Mouse (Mus musculus) embryonic stem cell, embryonic (primary cell): ENCODE measurements at regions not wholly inside any gene's neighbourhood (a gene's known extent, or its start where the extent isn't known, plus 50 kb on each side); places are given as distances from the start of the nearest gene placed in this dataset.
"Not testable (repeated sequence)": the region's sequence is repeated elsewhere in the genome, so short reads cannot be mapped to it uniquely, and the experiment has no call there.

Source experiments
- CTCF ChIA-PET, 4 experiments: fragments of 300-600 bp in 2 of 4; fragments of 350-600 bp in 2 of 4; sonication (Branson Sonifier 250); formaldehyde crosslinking; loops; one replicate each; lab custom pipeline; 2022; ENCODE audit warnings: inconsistent platforms in 2 of 4; lab: Charles Lee
- POLR2A ChIA-PET, 4 experiments: fragments of 300-600 bp in 2 of 4; fragments of 350-600 bp in 2 of 4; sonication (Branson Sonifier 250); formaldehyde crosslinking; loops; one replicate each; lab custom pipeline; 2022; ENCODE audit warnings: antibody characterized with exemption in 4 of 4, inconsistent platforms in 1 of 4; lab: Charles Lee

DNA sequence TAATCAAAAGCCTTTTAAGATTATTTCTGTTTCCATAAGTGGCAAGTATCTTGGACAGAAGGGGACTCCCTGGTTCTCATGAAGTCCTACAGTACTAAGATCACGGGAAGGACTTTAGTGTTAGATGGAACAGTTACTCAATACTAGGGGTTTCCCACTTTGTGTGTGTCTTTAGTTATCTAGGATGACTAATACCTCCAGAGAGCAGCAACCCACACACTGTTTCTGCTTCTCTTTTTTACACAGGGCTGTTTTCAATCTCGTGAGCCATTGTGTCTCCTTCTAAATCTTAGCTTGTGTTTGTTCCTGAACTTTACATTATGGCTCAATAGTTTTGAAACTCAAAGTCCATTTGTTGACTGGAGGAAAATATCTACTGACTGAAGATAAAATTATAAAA lies 496.5 kb upstream of the Impg1 start:
- POLR2A ChIA-PET, result no interaction called here
- CTCF ChIA-PET, result no interaction called here

DNA sequence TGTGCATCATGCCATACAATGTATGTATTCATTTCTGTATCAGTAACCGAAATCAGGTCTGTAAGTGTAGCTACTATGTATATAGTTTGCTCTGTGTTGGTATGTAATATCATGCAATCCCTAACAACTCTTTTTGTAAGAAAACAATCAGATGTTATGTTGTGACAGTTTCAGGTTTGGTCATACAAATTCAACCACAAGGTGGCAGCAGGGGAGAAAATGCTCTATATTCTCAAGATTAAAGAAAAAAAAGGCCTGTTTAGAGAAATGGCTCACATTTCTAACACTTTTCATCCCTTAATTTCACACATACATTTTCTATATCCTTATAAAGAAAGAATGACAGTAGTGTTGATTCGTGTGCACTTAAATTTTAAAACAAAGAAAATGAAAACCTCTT lies 477.7 kb upstream of the Impg1 start:
- CTCF ChIA-PET, result no interaction called here
- POLR2A ChIA-PET, result no interaction called here

DNA sequence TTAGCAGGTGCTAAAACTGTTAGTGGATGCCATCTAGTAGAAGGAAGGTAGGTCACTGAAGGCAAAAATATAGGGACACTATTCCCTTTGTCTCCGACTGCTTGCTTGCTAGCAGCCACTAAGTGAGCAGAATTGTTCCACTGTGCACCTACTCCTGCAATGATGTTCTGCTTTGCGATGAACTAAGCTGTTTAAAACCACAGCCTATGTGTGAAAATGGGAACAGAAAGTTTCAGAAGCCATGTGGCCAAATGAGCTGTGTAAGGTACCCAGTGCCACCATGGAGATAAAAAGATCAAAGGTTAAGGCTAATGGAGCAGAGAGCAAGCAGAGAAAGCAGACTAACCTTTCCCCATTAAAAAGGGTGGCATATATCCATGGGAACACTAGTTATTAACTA lies 476.1 kb upstream of the Impg1 start:
- POLR2A ChIA-PET, result no interaction called here
- CTCF ChIA-PET, result interaction anchor here in 1 of 4 experiments (0.9 kb wide), 1 partner anchor 8 kb away, joined by 3 read pairs; no protein-coding TSS in a partner anchor

DNA sequence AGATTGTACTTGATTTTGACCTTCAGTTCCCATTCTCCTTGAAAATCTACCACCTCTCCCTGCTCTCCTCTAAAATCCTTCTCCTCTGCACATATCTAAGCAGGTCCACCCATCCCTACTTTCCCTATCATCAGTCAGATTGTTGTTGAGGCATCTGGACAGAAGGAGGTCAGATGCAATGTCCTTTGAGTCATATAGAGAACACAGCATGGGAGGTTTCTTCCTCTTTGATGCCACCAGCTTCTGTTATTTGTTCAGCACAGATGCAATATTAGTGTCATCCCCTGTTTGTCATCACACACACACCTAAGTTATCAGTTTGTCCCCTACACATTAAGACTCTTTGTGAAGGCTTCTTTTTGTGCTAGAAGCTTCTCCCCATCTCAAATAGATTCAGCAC lies 473.0 kb upstream of the Impg1 start:
- ChIA-PET POLR2A (no interaction called here), CTCF (no interaction called here)

DNA sequence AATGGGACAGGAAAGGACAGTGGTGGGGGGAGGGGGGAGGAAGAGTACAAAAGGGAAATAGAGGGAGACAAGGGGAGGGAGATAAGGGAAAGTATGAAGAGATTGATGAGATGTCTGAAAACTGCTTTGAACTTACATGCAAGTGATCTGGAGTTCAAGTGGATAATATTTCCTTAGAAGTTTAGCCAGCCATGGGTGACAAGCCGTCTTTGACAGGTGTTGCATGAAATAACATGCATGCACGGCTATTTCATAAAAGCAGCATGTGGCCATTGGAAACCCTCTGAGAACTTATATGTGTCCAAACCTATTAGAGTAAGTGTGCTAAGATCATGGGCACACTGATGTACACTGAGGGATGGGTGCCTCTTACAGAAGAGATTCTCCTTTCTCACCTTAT lies 465.3 kb upstream of the Impg1 start:
- ChIA-PET CTCF (no interaction called here), POLR2A (no interaction called here)

DNA sequence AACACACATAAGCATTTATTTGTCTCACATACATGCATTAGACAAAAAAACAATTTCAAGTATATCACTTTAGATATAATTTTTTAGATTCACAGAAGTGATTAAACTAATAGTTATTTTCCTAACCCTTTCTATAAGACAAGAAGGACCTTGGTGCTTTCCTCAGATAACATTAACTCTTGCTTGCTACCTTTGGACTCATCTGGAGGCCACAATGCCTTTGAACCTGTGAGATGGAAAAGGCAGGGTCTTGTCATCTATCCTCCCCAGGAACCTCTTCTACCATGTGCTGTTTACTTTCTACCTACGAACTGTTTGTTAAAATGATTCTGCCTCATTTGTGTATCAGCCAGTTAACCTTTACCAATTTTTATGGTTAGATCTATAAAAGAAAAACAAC lies 455.0 kb upstream of the Impg1 start:
- ChIA-PET POLR2A (no interaction called here), CTCF (no interaction called here)

DNA sequence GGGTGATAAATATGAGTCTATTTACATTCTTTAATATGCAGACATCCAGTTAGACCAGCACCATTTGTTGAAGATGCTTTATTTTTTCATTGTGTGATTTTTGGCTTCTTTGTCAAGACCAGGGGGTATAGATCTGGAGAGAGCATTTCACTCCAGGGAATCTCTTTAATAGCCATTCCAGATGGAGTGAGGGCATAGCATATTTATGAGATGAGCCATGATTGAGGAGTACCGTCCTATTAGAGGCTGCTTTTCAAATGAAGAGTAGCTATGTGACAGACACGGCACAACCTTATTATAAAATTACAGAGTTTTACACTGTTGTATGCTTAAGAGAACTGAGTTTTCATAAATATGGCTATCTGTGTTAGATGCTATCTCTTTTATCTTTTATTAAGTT lies 448.6 kb upstream of the Impg1 start:
- POLR2A ChIA-PET, result no interaction called here

DNA sequence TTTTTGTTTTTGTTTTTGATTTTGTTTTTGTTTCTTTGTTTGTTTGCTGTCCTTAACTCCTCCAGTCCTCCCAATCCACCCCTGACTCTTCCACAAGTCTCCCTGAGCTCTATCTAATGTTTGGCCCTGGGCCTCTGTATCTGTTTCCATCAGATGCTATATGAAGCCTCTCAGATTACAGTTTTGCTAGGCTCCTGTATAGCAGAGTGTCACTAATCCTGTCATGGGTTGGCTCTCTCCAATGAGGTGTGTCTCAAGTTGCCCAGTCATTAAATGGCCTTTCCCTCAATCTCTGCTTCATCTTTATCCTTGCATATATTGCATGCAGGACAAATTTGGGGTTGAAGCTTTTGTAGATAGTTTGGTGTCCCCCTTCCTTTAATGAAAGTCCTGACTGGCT lies 446.9 kb upstream of the Impg1 start:
- ChIA-PET CTCF (no interaction called here), POLR2A (no interaction called here)

More for the DNA sequence above, 448.6 kb upstream of the Impg1 start:
- CTCF ChIA-PET, result no interaction called here

DNA sequence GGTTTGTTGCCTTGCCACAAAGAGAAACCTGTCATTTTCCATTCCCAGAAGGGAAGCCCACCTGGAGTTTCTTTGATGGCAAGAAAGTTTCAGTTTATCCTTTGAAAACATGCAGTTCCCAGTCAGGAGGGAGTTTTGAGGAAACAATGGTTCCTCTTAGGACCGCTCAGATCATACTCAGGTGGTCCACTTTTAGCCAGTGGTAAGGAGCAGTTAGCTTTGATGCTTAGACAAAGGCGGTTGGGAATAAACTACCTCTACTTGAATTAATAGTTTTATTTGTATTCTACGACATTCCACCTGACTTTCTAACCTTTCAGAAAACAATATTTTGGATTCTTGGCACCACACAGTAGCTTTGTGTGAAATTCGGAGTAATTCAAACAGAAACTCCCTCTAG lies 401.5 kb upstream of the Impg1 start:
- CTCF ChIA-PET, result no interaction called here

DNA sequence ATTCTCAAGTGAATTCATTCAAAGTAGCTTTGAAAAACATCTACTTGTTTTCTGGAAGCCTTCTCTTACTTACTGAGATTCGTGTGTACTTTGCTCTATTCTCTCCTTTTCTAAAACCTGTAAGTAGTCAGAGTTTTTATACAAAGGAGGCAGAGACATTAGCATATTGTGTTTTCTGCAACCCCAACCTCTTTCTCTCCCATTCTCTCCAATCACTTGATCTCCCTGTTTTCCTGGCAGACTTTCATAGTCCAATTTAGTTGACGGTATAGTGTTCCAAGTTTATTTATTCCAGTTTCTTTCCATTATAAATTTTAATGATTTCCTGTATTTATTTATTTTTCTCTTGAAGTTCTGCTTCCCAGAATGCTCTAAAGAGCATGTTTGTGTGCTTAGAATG lies 393.7 kb upstream of the Impg1 start:
- CTCF ChIA-PET, result no interaction called here
- POLR2A ChIA-PET, result no interaction called here

More for the DNA sequence above, 401.5 kb upstream of the Impg1 start:
- POLR2A ChIA-PET, result no interaction called here

DNA sequence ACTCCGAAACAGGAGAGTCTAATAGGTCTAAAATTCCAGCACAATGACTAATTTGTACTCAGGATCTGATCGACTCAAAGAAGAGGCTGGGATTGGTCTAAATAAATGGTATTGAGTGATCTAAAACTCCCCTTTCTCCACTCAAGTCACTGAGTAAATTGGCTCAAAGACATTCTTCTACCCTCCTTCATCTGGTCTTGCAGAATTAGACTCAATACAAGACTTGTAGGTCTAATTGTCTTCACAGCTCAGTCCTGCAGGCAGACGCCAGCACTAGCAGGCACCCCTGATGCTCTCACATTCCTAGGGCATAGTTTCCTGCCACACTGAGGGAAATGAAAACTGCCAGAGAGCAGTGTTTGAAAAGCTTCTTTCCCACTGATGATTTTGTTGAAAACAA lies 382.9 kb upstream of the Impg1 start:
- POLR2A ChIA-PET, result no interaction called here
- CTCF ChIA-PET, result no interaction called here

DNA sequence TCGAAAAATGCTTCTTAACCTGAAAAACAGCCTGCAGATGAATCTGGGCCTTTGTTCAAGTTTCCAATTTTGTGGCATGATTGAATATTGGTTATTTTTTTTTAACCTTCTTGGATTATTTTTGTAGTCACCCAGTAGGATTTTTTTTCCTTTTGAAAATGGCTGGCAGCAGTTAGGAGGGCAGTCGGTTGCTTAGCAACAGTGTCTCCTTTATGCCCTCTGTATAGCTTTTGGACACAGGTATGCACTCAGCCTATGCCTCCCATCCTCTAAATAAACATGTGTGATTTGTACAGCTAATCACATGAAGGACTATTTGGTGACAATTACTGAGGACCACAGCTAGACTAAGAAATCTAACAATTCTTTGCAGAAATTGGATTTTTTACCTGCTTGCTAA lies 367.5 kb upstream of the Impg1 start:
- ChIA-PET POLR2A (no interaction called here), CTCF (no interaction called here)

DNA sequence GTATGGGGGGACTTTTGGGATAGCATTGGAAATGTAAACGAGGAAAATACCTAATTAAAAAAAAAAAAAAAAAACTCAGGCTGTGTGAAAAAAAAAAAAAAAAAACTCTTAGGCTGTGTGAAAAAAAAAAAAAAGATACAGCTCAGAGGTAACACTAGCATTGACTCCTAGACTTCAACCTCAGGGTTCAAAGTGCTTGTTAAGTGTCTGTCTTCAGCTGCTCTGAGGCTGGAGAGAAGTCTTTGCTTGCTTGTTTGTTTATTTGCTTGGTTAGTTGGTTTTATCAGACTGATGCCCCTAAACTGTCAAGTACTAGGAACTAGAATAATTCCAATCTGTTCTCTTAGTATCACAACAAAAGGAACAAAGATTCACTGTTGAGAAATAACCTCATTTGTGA lies 360.1 kb upstream of the Impg1 start:
- POLR2A ChIA-PET, result no interaction called here
- CTCF ChIA-PET, result no interaction called here

DNA sequence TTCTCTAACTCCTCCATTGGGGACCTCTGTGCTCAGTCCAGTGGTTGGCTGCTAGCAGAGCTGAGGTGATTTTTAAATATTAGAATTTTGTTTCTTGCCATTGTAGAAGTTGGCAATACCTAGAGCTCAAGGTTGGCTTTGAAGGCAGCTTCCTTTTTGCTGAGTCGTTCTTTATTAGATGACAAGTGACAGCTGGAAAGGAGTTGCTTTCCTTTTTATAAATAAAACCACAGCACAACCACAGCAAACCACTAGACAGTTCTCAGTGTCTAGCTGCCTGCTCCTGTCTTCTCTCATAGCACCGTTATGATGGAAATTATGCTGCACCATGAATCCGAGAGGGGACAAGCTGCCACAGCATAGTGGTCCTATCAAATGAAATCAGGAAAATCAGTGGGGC lies 354.8 kb upstream of the Impg1 start:
- ChIA-PET POLR2A (no interaction called here), CTCF (no interaction called here)

DNA sequence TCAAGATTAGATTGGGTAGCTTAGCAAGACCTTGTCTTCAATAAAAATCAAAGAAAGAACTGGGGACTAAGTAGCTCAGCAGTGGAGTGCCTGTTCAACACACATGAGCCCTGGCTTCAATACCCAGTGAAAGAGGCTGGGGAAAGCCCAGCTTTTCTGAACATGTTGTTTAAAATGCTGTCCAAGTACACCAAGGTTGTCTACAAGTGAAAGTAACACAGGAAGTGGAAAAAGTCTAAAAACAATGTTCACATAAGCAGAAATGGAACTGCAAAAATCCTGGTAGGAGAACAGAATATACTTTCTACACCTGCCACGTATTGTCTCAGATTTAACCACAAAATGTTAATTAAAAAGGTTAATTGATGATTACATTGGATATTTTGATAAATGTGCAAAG lies 353.8 kb upstream of the Impg1 start:
- CTCF ChIA-PET, result no interaction called here
- POLR2A ChIA-PET, result no interaction called here

DNA sequence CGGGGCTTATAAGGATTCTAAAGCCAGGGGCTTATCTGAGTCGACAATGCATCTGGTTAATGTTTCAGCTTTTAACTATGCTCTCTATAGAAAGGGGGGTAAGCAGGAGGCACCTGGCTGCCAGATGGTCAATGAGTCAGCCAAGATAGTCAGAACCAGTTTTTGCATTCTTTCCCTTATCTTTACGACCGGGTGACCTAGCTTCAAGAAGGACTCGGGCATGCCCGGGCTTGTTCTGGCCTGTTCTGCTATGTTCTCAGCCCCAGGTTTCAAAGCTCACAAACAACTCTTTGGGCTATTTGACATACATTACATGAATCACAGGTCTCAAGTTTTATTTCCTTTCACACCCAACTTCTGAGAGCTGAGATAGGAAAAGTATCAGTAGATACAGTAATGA lies 348.6 kb upstream of the Impg1 start:
- CTCF ChIA-PET, POLR2A ChIA-PET: not testable (repeated sequence)

DNA sequence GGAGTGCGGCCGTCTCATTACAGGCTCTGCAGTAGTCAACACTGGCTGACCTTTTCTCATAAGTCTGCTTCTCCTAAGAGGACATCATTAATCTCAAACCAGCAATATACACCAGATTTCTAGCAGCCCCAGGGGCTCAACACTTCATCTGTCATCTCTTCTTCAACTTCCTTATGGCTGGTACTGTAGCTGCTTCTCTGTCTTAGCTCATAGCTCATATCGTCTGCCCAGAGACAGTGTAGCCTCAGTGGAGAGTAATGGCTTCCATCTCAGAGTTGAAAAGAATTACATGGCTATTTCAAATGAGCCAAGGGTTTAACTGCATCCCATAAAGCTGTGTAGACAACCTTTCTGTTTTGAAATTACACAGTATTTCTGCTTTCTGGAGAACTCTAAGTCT lies 326.2 kb upstream of the Impg1 start:
- ChIA-PET POLR2A (no interaction called here), CTCF (no interaction called here)

DNA sequence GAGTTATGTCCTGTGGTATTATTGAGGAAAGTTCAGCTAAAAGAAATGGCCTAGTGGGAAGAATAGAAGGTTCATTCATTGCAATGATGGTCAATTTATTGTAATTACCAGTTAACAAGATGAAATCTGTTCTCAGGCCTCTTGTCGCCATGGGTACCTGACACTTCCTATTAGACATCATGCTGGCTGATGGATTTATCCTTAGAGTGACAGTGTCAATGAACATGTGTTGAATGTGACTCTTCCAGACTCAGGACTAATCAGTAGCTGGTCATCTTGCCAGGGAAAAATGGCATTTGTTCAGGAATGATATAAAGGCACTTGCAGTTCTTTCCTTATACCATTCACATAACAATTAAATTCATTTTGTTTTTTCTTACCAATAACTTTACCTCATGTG lies 309.3 kb upstream of the Impg1 start:
- POLR2A ChIA-PET, result no interaction called here
- CTCF ChIA-PET, result no interaction called here

DNA sequence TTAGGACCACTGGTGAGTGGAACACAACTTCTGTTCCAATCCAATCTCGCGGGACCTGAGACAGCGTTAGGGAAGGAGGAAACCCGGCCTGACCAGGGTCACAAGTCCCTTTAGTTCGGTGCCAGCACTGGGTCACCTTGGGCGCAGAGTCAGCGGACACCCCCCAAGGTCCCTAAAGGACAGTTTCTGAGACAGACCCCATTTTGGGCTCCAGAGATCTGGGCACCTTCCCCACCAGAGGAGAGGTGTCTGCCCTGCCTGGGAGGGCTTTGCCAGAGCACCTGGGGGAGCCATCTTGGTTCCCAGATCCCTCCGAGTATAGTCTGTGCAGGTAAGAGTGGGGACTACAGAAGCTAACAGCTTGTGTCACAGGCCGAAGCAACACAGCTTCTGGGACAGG lies 270.5 kb upstream of the Impg1 start:
- POLR2A ChIA-PET, result interaction anchor here in 1 of 4 experiments (0.6 kb wide), 1 partner anchor 18 kb away, joined by 7 read pairs; no protein-coding TSS in a partner anchor
- CTCF ChIA-PET, result not testable (repeated sequence)

DNA sequence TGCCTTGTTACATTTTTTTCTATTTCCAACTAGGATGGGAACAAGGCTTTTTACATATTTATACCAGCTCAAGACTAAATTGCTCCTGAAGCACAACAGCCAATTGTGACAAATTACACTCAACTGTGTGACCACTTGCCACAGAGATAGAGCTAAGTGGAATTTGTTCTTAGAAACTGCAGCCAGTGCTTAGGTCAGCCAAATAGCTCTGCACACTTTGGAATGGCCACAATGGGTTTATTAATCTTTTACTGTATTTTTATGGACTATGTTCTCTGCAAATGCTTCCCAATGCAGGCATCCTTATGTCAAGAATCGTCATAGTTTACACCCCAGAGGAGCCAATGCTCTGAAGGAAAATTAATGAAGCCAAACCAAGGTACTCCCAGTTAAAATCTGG lies 267.7 kb upstream of the Impg1 start:
- CTCF ChIA-PET, result no interaction called here
- POLR2A ChIA-PET, result no interaction called here

DNA sequence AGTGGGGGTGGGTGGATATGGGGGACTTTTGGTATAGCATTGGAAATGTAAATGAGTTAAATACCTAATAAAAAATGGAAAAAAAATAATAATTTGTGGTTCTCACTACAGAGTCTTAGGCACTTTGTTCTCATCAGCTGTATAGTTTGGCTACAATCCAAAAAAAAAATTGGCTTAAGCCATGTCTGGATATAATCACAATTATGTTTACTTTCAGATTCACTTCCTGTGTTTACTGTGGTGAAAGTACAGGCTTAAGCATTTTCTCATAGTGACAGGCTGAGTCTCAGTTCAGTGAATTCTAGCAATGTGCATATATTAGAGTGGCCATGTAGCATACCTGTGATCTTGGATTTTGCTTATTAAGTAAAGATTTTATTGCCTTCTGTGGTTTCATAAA lies 258.4 kb upstream of the Impg1 start:
- ChIA-PET POLR2A (no interaction called here), CTCF (no interaction called here)

DNA sequence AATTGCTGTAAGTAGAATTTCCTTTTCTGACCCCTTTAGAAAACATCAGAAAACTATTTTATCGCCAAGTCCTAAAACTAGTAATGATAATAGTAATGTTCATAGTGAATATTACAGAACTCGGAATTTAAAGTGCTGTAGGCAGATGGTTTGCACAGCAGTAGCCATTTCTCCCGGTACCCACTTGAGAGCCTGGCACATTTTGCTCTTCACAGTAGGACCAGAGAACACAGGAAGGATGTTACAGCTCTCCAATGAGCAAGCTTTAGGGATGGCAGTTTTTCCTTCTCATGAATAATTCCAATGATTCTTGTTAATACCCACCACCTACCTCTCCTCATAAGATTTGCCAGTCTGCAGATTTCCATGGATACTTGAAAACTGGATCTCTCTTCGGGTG lies 253.2 kb upstream of the Impg1 start:
- CTCF ChIA-PET, result no interaction called here
- POLR2A ChIA-PET, result no interaction called here

DNA sequence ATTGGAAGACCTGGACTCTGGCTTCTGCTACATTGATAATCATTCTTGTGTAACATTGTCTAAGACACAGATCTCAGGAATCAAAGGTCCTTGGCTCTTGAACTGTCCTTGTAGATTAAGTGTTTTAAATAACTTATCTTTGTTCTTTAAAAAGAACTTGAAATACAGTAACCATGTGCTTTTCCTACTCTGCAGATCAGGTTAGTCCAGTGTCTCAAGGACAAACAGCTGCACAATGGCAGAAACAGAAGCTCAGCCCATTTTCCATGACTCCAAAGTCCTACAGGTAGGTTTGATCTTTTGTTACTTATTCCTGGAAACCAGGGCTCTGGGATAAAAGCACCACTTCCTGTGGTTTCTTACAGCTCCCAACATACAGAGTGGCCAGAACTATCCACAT lies 244.5 kb upstream of the Impg1 start:
- POLR2A ChIA-PET, result no interaction called here
- CTCF ChIA-PET, result no interaction called here
